Mouse (Mus musculus): ENCODE results near the gene Sesn1. TPM values are rescaled to one million over a fixed set of nuclear protein-coding genes. Genes with fewer than 3 reads are reported as not detected.
"Not testable (repeated sequence)": the region's sequence is repeated elsewhere in the genome, so short reads cannot be mapped to it uniquely, and the experiment has no call there.

Gene Sesn1
- total and polyA plus RNA-seq, 2 experiments from 2014 or later: 35.9 to 43.9 TPM

- WGBS: 14% methylated on average over 21 of the region's 21 CpGs
- no peak overlapping the region for H3K9ac ChIP-seq (replicated peaks; ENCODE audit: low read length)
- H3K27ac ChIP-seq: peak overlapping the region; percentile 84
- H3K27me3 ChIP-seq (ENCODE audit: insufficient read depth, low read length): no peaks in the 10 kb centered on the region
- TF ChIP-seq CTCF (IDR thresholded peaks at IDR 0.05; ENCODE audit: low read depth): 0 out of 2 replicates have a peak, but pooled peaks have one; percentile 15
- H3K36me3 ChIP-seq (ENCODE audit: insufficient read depth, low read length): no peaks in the 10 kb centered on the region
- peaks cover 22% of the 10 kb centered on the region for H3K4me1 ChIP-seq (ENCODE audit: insufficient read depth, low read length)
- no peaks in the 10 kb centered on the region for H3K9me3 ChIP-seq (ENCODE audit: low read length)
- H3K4me2 ChIP-seq (ENCODE audit: low read depth, low read length): peak overlapping the region; percentile 25
- ATAC-seq (peak; percentile 95), DNase-seq (ENCODE audit: low spot score) (peak; percentile 95)
- H3K4me3 ChIP-seq (ENCODE audit: low read length): no peak overlapping the region
These were observed 125.1 kb downstream of the Sesn1 start for GRCm38 (mm10) chr10:41934633-41935475.

- Histone ChIP-seq H3K27ac (peak overlapping the region; percentile 84), H3K4me1 (ENCODE audit: insufficient read depth, low read length) (peaks cover 22% of the 10 kb centered on the region), H3K9me3 (ENCODE audit: low read length) (no peaks in the 10 kb centered on the region), H3K27me3 (ENCODE audit: insufficient read depth, low read length) (no peaks in the 10 kb centered on the region), H3K4me3 (ENCODE audit: low read length) (no peak overlapping the region), H3K36me3 (ENCODE audit: insufficient read depth, low read length) (no peaks in the 10 kb centered on the region), H3K9ac (replicated peaks; ENCODE audit: low read length) (no peak overlapping the region), H3K4me2 (ENCODE audit: low read depth, low read length) (peak overlapping the region; percentile 25; the same call in 1 of the 2 replicates)
- TF ChIP-seq CTCF (IDR thresholded peaks at IDR 0.05; ENCODE audit: low read depth): no peak
- ATAC-seq: no peak
- peak; percentile 9 for DNase-seq (ENCODE audit: low spot score)
These were observed 125.7 kb downstream of the Sesn1 start for GRCm38 (mm10) chr10:41935476-41935829.

- H3K9ac ChIP-seq (replicated peaks; ENCODE audit: low read length): no peak overlapping the region
- no peaks in the 10 kb centered on the region for H3K27me3 ChIP-seq (ENCODE audit: insufficient read depth, low read length)
- 38% methylated on average over 4 of the region's 4 CpGs for WGBS
- H3K27ac ChIP-seq: peak overlapping the region; percentile 84; the same call in 1 of the 2 replicates
- peak; percentile 60 for DNase-seq (ENCODE audit: low spot score)
- TF ChIP-seq CTCF (IDR thresholded peaks at IDR 0.05; ENCODE audit: low read depth): no peak
- no peaks in the 10 kb centered on the region for H3K9me3 ChIP-seq (ENCODE audit: low read length)
- no peak for ATAC-seq
- no peak overlapping the region for H3K4me3 ChIP-seq (ENCODE audit: low read length)
- no peaks in the 10 kb centered on the region for H3K36me3 ChIP-seq (ENCODE audit: insufficient read depth, low read length)
- peaks cover 22% of the 10 kb centered on the region for H3K4me1 ChIP-seq (ENCODE audit: insufficient read depth, low read length)
- H3K4me2 ChIP-seq (ENCODE audit: low read depth, low read length): no peak overlapping the region
These were observed 126.4 kb downstream of the Sesn1 start for GRCm38 (mm10) chr10:41936100-41936499.

DNA sequence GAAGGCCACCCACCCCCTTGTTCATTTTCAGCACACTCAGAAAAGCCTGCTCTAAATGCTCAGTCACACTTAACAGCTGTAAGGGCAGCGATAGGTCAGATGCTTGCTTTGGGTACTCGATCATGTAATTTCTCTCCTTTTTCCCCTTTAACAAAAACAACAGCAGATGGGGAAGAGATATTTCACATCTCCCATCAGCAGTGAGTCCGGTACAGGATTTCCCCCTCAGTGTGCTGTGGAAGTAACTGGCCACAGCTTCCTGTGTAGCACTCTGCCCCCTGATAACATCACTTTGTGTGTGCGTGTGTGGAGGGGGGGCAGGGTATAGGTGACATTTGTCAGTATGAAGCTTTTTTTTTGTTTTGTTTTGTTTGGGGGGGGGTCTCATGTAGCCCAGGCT lies 127.4 kb downstream of the Sesn1 start:
- H3K27ac ChIP-seq: no peak overlapping the region
- H3K9ac ChIP-seq (replicated peaks; ENCODE audit: low read length): no peak overlapping the region
- no peaks in the 10 kb centered on the region for H3K27me3 ChIP-seq (ENCODE audit: insufficient read depth, low read length)
- no peak for ATAC-seq
- DNase-seq (ENCODE audit: low spot score): no peak
- no peak overlapping the region for H3K4me2 ChIP-seq (ENCODE audit: low read depth, low read length)
- no peak overlapping the region for H3K4me3 ChIP-seq (ENCODE audit: low read length)
- TF ChIP-seq CTCF (IDR thresholded peaks at IDR 0.05; ENCODE audit: low read depth): no peak
- no peaks in the 10 kb centered on the region for H3K36me3 ChIP-seq (ENCODE audit: insufficient read depth, low read length)
- no peaks in the 10 kb centered on the region for H3K9me3 ChIP-seq (ENCODE audit: low read length)
- H3K4me1 ChIP-seq (ENCODE audit: insufficient read depth, low read length): peaks cover 18% of the 10 kb centered on the region
- WGBS: 45% methylated on average over 4 of the region's 4 CpGs

DNA sequence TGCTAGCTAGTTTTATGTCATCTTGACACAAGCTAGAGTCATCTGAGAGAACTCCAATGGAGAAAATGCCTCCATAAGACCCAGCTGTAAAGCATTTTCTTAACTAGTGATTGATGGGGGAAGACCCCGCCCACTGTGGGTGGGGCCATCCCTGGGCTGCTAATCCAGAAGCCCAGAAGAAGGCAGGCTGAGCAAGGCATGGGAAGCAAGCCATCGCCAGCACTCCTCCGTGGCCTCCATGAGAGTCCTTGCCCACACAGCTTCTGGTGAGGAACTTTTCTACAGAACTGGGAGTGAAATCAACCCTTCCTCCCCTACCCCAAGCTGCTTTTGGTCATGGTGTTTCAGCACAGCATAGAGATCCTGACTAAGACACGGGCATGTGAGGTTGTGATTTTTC lies 129.4 kb downstream of the Sesn1 start:
- 73% methylated on average over 4 of the region's 4 CpGs for whole genome bisulfite sequencing
- Histone ChIP-seq H3K27ac (no peak overlapping the region), H3K4me1 (ENCODE audit: insufficient read depth, low read length) (peaks cover 13% of the 10 kb centered on the region), H3K9me3 (ENCODE audit: low read length) (no peaks in the 10 kb centered on the region), H3K4me2 (ENCODE audit: low read depth, low read length) (no peak overlapping the region), H3K9ac (replicated peaks; ENCODE audit: low read length) (no peak overlapping the region), H3K36me3 (ENCODE audit: insufficient read depth, low read length) (no peaks in the 10 kb centered on the region), H3K27me3 (ENCODE audit: insufficient read depth, low read length) (no peaks in the 10 kb centered on the region), H3K4me3 (ENCODE audit: low read length) (no peak overlapping the region)
- ATAC-seq (no peak), DNase-seq (ENCODE audit: low spot score) (no peak)
- TF ChIP-seq CTCF (IDR thresholded peaks at IDR 0.05; ENCODE audit: low read depth): no peak

- not testable (repeated sequence) for H3K27ac ChIP-seq; H3K4me3 ChIP-seq (ENCODE audit: low read length); ATAC-seq; H3K9me3 ChIP-seq (ENCODE audit: low read length); H3K4me1 ChIP-seq (ENCODE audit: insufficient read depth, low read length); H3K4me2 ChIP-seq (ENCODE audit: low read depth, low read length); H3K9ac ChIP-seq (replicated peaks; ENCODE audit: low read length); H3K36me3 ChIP-seq (ENCODE audit: insufficient read depth, low read length); H3K27me3 ChIP-seq (ENCODE audit: insufficient read depth, low read length); DNase-seq (ENCODE audit: low spot score)
- 92% methylated on average over 5 of the region's 10 CpGs for WGBS
These were observed 142.6 kb downstream of the Sesn1 start for GRCm38 (mm10) chr10:41952354-41952753.

DNA sequence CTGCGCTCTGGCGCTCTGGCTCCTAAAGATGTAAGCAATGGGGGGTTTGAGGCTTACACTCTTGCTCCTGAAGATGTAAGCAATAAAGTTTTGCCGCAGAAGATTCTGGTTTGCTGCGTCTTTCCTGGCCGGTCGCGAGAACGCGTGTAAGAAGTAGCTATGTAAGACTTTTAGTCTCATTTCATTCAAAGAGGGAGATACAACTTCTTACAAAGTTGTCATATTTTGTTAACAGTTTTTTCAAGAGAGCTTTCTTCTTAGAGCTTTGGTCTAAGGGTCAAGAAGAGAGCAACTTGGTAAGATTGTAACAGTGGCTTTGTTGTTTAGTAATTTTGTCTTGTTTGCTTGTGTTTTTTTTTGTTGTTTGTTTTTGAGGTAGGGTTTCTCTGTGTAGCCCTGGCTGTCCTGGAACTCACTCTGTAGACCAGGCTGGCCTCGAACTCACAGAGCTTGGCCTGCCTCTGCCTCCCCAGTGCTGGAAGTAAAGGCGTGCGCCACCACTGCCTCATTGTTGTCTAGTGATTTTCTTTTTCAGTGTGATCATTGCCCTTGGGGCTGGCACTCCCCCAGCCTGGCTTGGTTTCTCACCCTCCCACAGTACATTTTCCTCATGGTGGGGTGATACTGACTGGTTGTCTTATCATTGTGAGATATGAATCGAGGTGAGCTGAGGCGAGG lies 143.3 kb downstream of the Sesn1 start:
- Histone ChIP-seq H3K4me1 (ENCODE audit: insufficient read depth, low read length) (no peaks in the 10 kb centered on the region), H3K36me3 (ENCODE audit: insufficient read depth, low read length) (no peaks in the 10 kb centered on the region), H3K27me3 (ENCODE audit: insufficient read depth, low read length) (no peaks in the 10 kb centered on the region), H3K27ac (no peak overlapping the region), H3K9ac (replicated peaks; ENCODE audit: low read length) (no peak overlapping the region), H3K4me3 (ENCODE audit: low read length) (no peak overlapping the region), H3K9me3 (ENCODE audit: low read length) (no peaks in the 10 kb centered on the region), H3K4me2 (ENCODE audit: low read depth, low read length) (no peak overlapping the region)
- ATAC-seq (no peak), DNase-seq (ENCODE audit: low spot score) (no peak)
- 97% methylated on average over 14 of the region's 14 CpGs for WGBS
- no peak for TF ChIP-seq CTCF (IDR thresholded peaks at IDR 0.05; ENCODE audit: low read depth)
